Mouse (Mus musculus) kidney, adult 2 months (tissue): ENCODE measurements around the gene Ptgr2.

Experiments used
- CTCF ChIP-seq: fragments of 200-500 bp; conservative IDR thresholded peaks from 2 replicates; pipeline ENCODE4 v1.5.1; 2011; ENCODE audit warnings: low read depth, mild to moderate bottlenecking, control low read depth, low read length, moderate library complexity, mixed read lengths; ENCODE audit not compliant: insufficient read depth, insufficient read length
- POLR2A ChIP-seq: fragments of 200-500 bp; IDR thresholded peaks from one replicate; pipeline ENCODE4 v1.6.1; 2011; ENCODE audit warnings: low read depth, low read length, control low read depth

DNA sequence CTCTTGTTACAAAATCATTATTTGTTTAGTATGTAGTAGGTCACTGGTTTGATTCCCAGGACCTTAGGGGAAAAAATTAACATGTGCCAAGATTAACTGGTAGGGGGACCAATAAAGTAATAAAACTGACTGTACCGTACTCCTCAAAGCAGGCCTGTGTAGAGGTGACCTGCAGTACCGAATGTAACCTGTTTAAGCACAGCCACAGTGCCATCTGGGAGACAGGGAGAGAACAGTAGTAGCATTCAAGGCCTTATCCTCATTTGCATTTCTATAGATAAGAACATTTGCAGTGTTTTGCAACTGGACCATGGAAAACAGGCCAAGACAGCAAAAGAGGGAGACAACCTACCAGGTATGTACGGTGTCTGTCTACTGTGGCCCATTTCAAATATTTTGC, 7.2 kb upstream of the Ptgr2 start:
- TF ChIP-seq CTCF (no peak), POLR2A (no peak)
